7 mouse cellular contexts compared by ENCODE assay signal in genomic region chr6:113427397-113427796, GRCm38 (mm10). TPM values are rescaled to one million over a fixed set of nuclear protein-coding genes. Genes with fewer than 3 reads are reported as not detected.
DNase-seq lines count a peak whose midpoint lies in the region.

No protein-coding gene starts in this region.

- intact Hi-C loops in left cerebral cortex, postnatal 4 days (cut with DNase I): no loop called here

- DNase-seq in left cerebral cortex, postnatal 4 days: peak; percentile 58
- no peak for DNase-seq in left cerebral cortex, adult 8-10 months (ENCODE audit: low spot score in 2 of 2)
- DNase-seq in MEL-GATA-1-ER (ENCODE audit: extremely low read depth, low read depth): peak; percentile 45
- peak; percentile 49 for DNase-seq in embryo, embryonic 11 days
- DNase-seq in lung, postnatal 14 days: peak; percentile 41
- DNase-seq in thymus, postnatal 36 days: peak; percentile 49 to 57
- DNase-seq in cerebellum, adult 11 months: no peak

RNA-seq across cellular contexts. Expression of gene Cidec, which starts 8.2 kb away (rescaled TPM):
- total RNA-seq in left cerebral cortex, postnatal 4 days (2021): not detected
- total RNA-seq in left cerebral cortex, adult 8-10 months (2022): not detected

RNA-seq across cellular contexts. Expression of gene Rpusd3, which starts 8.3 kb away (rescaled TPM):
- 10 to 100 TPM; 14.4 to 15.2 TPM for total RNA-seq in left cerebral cortex, postnatal 4 days (2021)
- total RNA-seq in left cerebral cortex, adult 8-10 months (2022): 10 to 100 TPM; 16.0 to 22.1 (median 18.1) TPM

RNA-seq across cellular contexts. Expression of gene Jagn1, which starts 15.0 kb away (rescaled TPM):
- total RNA-seq in left cerebral cortex, postnatal 4 days (2021): 10 to 100 TPM; 39.1 to 44.9 TPM
- 10 to 100 TPM; 34.5 to 43.5 (median 39.4) TPM for total RNA-seq in left cerebral cortex, adult 8-10 months (2022)

RNA-seq across cellular contexts. Expression of gene Il17re, which starts 30.9 kb away (rescaled TPM):
- under 1 TPM; 0.26 to 0.30 TPM for total RNA-seq in left cerebral cortex, postnatal 4 days (2021)
- total RNA-seq in left cerebral cortex, adult 8-10 months (2022): under 1 TPM; 0.24 to 0.74 (median 0.58) TPM

RNA-seq across cellular contexts. Expression of gene Ttll3, which starts 38.3 kb away (rescaled TPM):
- total RNA-seq in left cerebral cortex, postnatal 4 days (2021): 10 to 100 TPM; 12.4 to 14.1 TPM
- total RNA-seq in left cerebral cortex, adult 8-10 months (2022): 10 to 100 TPM in 3 of 4 experiments, 1 to 10 TPM in 1; 8.6 to 13.9 (median 11.8) TPM

Comparison
In these comparisons a context has a peak if more than half of its experiments do, and no peak if none do; other contexts are left out.
1. DNase-seq: peak in left cerebral cortex, postnatal 4 days (single experiment), MEL-GATA-1-ER (single experiment), embryo, embryonic 11 days (single experiment), lung, postnatal 14 days (single experiment) and thymus, postnatal 36 days (2 of 2); none in left cerebral cortex, adult 8-10 months (0 of 2) and cerebellum, adult 11 months (single experiment).